Mouse (Mus musculus): Measurements from ENCODE around the gene Tnfsf10. TPM values are rescaled to one million over a fixed set of nuclear protein-coding genes. Genes with fewer than 3 reads are reported as not detected.

Tnfsf10 gene
- polyA plus RNA-seq (2015; fragmentation: Nextera tagmentation; extraction: Ambion mirVana) = 0.23 and 0.33 TPM in 2 replicates

DNA sequence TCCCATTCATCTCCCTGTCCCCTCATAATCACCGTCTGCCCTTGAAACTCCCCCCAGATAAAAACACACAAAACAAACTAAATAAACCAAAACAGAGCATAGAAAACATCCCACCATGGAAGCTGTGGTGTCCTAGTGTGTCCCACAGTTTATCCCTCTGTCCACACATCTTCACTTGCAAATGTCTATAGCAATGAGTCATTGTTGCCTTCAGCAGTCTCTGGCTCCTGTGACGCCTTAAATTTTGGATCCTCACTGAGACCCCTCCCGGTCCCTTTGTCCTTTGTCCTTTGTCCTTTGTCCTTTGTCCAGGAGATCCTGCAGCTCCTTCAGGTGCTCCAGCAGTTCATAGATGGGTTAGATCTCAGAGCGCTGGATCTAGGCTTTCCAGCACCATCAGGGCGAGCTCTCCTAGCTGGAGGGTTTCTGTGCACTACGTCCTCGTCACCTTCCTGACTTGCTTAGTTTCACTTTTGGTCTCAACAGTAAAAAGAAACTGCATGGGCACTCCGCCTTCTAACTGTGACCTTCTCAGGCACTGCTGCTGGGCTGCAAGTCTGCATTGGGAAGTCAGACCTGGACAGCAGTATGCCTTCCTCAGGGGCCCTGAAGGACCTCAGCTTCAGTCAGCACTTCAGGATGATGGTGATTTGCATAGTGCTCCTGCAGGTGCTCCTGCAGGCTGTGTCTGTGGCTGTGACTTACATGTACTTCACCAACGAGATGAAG is at the start of gene Tnfsf10:
Tnfsf10 (plus strand) TSS at position 470 of the 729 bp plus-strand sequence.

GRCm38 (mm10) chr3:27371276-27371621 is 54.4 kb downstream of the Tnfsf10 start, which contains the start of gene Ghsr:
Gene Ghsr, plus strand, starts transcription at chr3:27371351.

Other genes with a start within 250 kb of the Tnfsf10 start
- gene Ect2, start 163.2 kb upstream of the Tnfsf10 start, polyA plus RNA-seq (2015; fragmentation: Nextera tagmentation; extraction: Ambion mirVana) = 7.1 and 11.5 TPM in 2 replicates
- 6.2 and 6.4 TPM in 2 replicates for gene Nceh1, start 134.1 kb upstream of the Tnfsf10 start, polyA plus RNA-seq (2015; fragmentation: Nextera tagmentation; extraction: Ambion mirVana)
- not detected in 2 replicates for gene Ghsr, start 54.3 kb downstream of the Tnfsf10 start, polyA plus RNA-seq (2015; fragmentation: Nextera tagmentation; extraction: Ambion mirVana)

All from urinary bladder, postnatal 0 days (tissue).